Mouse (Mus musculus) cerebellum, adult 2 months (tissue): Measurements from ENCODE around the gene Ifit1bl1. TPM values are rescaled to one million over a fixed set of nuclear protein-coding genes. Genes with fewer than 3 reads are reported as not detected.

Experiments used
- DNase-seq, 2 experiments: peaks; one replicate each; pipeline ENCODE4 v3.0.0; 2021
- H3K27ac ChIP-seq: fragments of 200-500 bp; 2 replicates; pipeline ENCODE4 v1.5.1; 2012; ENCODE audit warnings: low read length, control low read depth, inconsistent platforms; ENCODE audit not compliant: insufficient read depth
- H3K27me3 ChIP-seq: fragments of 200-500 bp; 2 replicates; pipeline ENCODE4 v1.6.1; 2012; ENCODE audit warnings: inconsistent platforms, mild to moderate bottlenecking, low read length, moderate library complexity; ENCODE audit not compliant: control insufficient read depth, insufficient read depth
- H3K4me1 ChIP-seq: fragments of 200-500 bp; 2 replicates; pipeline ENCODE4 v1.6.1; 2011; ENCODE audit warnings: low read length; ENCODE audit not compliant: control insufficient read depth, insufficient read depth
- H3K4me3 ChIP-seq: fragments of 200-500 bp; replicated peaks from 2 replicates; pipeline ENCODE3; 2011; ENCODE audit warnings: mild to moderate bottlenecking, low read depth, low read length, control low read depth; ENCODE audit not compliant: insufficient read depth
- CTCF ChIP-seq: fragments of 200-500 bp; IDR thresholded peaks from 2 replicates; pipeline ENCODE4 v1.5.1; 2011; ENCODE audit warnings: low read depth, mild to moderate bottlenecking, control low read depth, low read length, moderate library complexity, borderline replicate concordance; ENCODE audit not compliant: insufficient read depth
- POLR2A ChIP-seq: fragments of 200-500 bp; IDR thresholded peaks from 2 replicates; pipeline ENCODE4 v1.6.1; 2011; ENCODE audit warnings: low read length, control low read depth, borderline replicate concordance; ENCODE audit not compliant: insufficient read depth
- WGBS: fragments of 180-500 bp; shearing (Covaris S2); methylation state at CpG from one replicate; pipeline ENCODE4 v1.1.7; 2018; 5-methylcytosine and 5-hydroxymethylcytosine counted together
- polyA plus RNA-seq: library from polyadenylated mRNA; depleted of rRNA; stranded (reverse); fragments of >200 nt; gene quantifications from 2 replicates; pipeline ENCODE4 v1.2.3, GENCODE M21; 2012

Ifit1bl1 gene
- polyA plus RNA-seq, 1 experiment, result 1.1 TPM

GRCm38 (mm10) chr19:34577121-34577520 is 24.6 kb downstream of the Ifit1bl1 start:
- no peaks in the 10 kb centered on the region for H3K27me3 ChIP-seq
- 65% methylated on average over 1 of the region's 1 CpGs for WGBS
- H3K4me1 ChIP-seq, result no peaks in the 10 kb centered on the region
- DNase-seq, result no peak
- H3K4me3 ChIP-seq, result no peak overlapping the region
- no peak overlapping the region for H3K27ac ChIP-seq
- TF ChIP-seq CTCF (no peak), POLR2A (no peak)

- Histone ChIP-seq H3K4me3 (no peak overlapping the region), H3K27me3 (no peaks in the 10 kb centered on the region), H3K27ac (no peak overlapping the region), H3K4me1 (no peaks in the 10 kb centered on the region)
- TF ChIP-seq POLR2A (no peak), CTCF (no peak)
- 93% methylated on average over 5 of the region's 5 CpGs for WGBS
- no peak for DNase-seq
Measured at GRCm38 (mm10) chr19:34573650-34574049, 28.1 kb downstream of the Ifit1bl1 start.

- Histone ChIP-seq H3K4me3 (no peak overlapping the region), H3K27ac (no peak overlapping the region), H3K4me1 (no peaks in the 10 kb centered on the region), H3K27me3 (no peaks in the 10 kb centered on the region)
- DNase-seq, result no peak
- 95% methylated on average over 1 of the region's 1 CpGs for WGBS
- TF ChIP-seq CTCF (no peak), POLR2A (no peak)
Measured at GRCm38 (mm10) chr19:34571080-34571479, 30.7 kb downstream of the Ifit1bl1 start.

GRCm38 (mm10) chr19:34569896-34570476 is 31.8 kb downstream of the Ifit1bl1 start:
- H3K4me1 ChIP-seq, result no peaks in the 10 kb centered on the region
- TF ChIP-seq CTCF (no peak), POLR2A (no peak)
- no peak for DNase-seq
- H3K4me3 ChIP-seq, result no peak overlapping the region
- WGBS, result 80% methylated on average over 4 of the region's 4 CpGs
- no peak overlapping the region for H3K27ac ChIP-seq
- H3K27me3 ChIP-seq, result no peaks in the 10 kb centered on the region

- no peak overlapping the region for H3K27ac ChIP-seq
- H3K27me3 ChIP-seq, result no peaks in the 10 kb centered on the region
- no peak for DNase-seq
- 77% methylated on average over 7 of the region's 7 CpGs for WGBS
- no peak overlapping the region for H3K4me3 ChIP-seq
- no peaks in the 10 kb centered on the region for H3K4me1 ChIP-seq
- TF ChIP-seq CTCF (no peak), POLR2A (no peak)
Measured at GRCm38 (mm10) chr19:34568988-34569895, 32.5 kb downstream of the Ifit1bl1 start.

GRCm38 (mm10) chr19:34566178-34566784 is 35.5 kb downstream of the Ifit1bl1 start:
- no peak for DNase-seq
- H3K27ac ChIP-seq, result no peak overlapping the region
- WGBS, result 95% methylated on average over 1 of the region's 1 CpGs
- TF ChIP-seq CTCF, result no peak
- TF ChIP-seq POLR2A, result no peak
- no peak overlapping the region for H3K4me3 ChIP-seq
- no peaks in the 10 kb centered on the region for H3K27me3 ChIP-seq
- H3K4me1 ChIP-seq, result no peaks in the 10 kb centered on the region

GRCm38 (mm10) chr19:34562556-34562955 is 39.2 kb downstream of the Ifit1bl1 start:
- Histone ChIP-seq H3K27ac (no peak overlapping the region), H3K4me3 (no peak overlapping the region), H3K4me1 (no peaks in the 10 kb centered on the region), H3K27me3 (no peaks in the 10 kb centered on the region)
- no peak for DNase-seq
- TF ChIP-seq CTCF (no peak), POLR2A (no peak)

- WGBS, result 79% methylated on average over 3 of the region's 3 CpGs
- TF ChIP-seq CTCF (no peak), POLR2A (no peak)
- H3K27me3 ChIP-seq, result no peaks in the 10 kb centered on the region
- no peak overlapping the region for H3K27ac ChIP-seq
- no peaks in the 10 kb centered on the region for H3K4me1 ChIP-seq
- no peak for DNase-seq
- no peak overlapping the region for H3K4me3 ChIP-seq
Measured at GRCm38 (mm10) chr19:34556621-34557020, 45.1 kb downstream of the Ifit1bl1 start.
